Mouse (Mus musculus) limb, embryonic 14.5 days (tissue): ENCODE measurements at regions not wholly inside any gene's neighbourhood (a gene's known extent, or its start where the extent isn't known, plus 50 kb on each side); places are given as distances from the start of the nearest gene placed in this dataset.

Source experiments
- ATAC-seq: fragments of 200-750 bp; cut with Nextera tagmentation; 2 replicates; pipeline ENCODE4 v1.8.0; 2017; ENCODE audit warnings: low read depth, moderate number of reproducible peaks, moderate TSS enrichment; ENCODE audit not compliant: low FRiP score
- DNase-seq: peaks from one replicate; pipeline ENCODE4 v3.0.0-alpha.2; 2015; ENCODE audit warnings: low spot score
- H3K27ac ChIP-seq: fragments of 300-500 bp; sonication (generic); replicated peaks from 2 replicates; pipeline ENCODE4 v1.5.1; 2014; ENCODE audit warnings: low read depth, mild to moderate bottlenecking, low read length, moderate library complexity, mixed read lengths
- H3K27me3 ChIP-seq: fragments of 300-500 bp; sonication (generic); 2 replicates; pipeline ENCODE4 v1.6.1; 2014; ENCODE audit warnings: low read length, mixed read lengths; ENCODE audit not compliant: control insufficient read depth, insufficient read depth
- H3K36me3 ChIP-seq: fragments of 300-500 bp; sonication (generic); 2 replicates; pipeline ENCODE4 v1.6.1; 2014; ENCODE audit warnings: mild to moderate bottlenecking, low read length, moderate library complexity, mixed read lengths; ENCODE audit not compliant: control insufficient read depth, insufficient read depth
- H3K4me1 ChIP-seq: fragments of 300-500 bp; sonication (generic); 2 replicates; pipeline ENCODE4 v1.6.1; 2014; ENCODE audit warnings: antibody characterized with exemption, low read length, mixed read lengths; ENCODE audit not compliant: control insufficient read depth, insufficient read depth
- H3K4me2 ChIP-seq: fragments of 300-500 bp; sonication (generic); replicated peaks from 2 replicates; pipeline ENCODE4 v1.6.1; 2014; ENCODE audit warnings: low read depth, mild to moderate bottlenecking, low read length, moderate library complexity; ENCODE audit not compliant: severe bottlenecking
- H3K4me3 ChIP-seq: fragments of 300-500 bp; sonication (generic); replicated peaks from 2 replicates; pipeline ENCODE4 v1.5.1; 2014; ENCODE audit warnings: low read length
- H3K9ac ChIP-seq: fragments of 300-500 bp; sonication (generic); 2 replicates; pipeline ENCODE4 v1.6.1; 2014; ENCODE audit warnings: mild to moderate bottlenecking, low read depth, low read length, moderate library complexity; ENCODE audit not compliant: severe bottlenecking
- H3K9me3 ChIP-seq: fragments of 300-500 bp; sonication (generic); 2 replicates; pipeline ENCODE4 v1.6.1; 2016; ENCODE audit warnings: low read length; ENCODE audit not compliant: control insufficient read depth
- POLR2A ChIP-seq: fragments of 200-500 bp; IDR thresholded peaks from 2 replicates; pipeline ENCODE4 v1.8.0; 2012; ENCODE audit warnings: inconsistent platforms, mild to moderate bottlenecking, moderate library complexity, borderline replicate concordance; ENCODE audit not compliant: insufficient read depth, insufficient read length; ENCODE audit errors: extremely low read depth
- WGBS: fragments of 180-500 bp; shearing (Covaris S2); extraction: QIAGEN DNeasy Blood & Tissue Kit; methylation state at CpG from one replicate; pipeline ENCODE4 v1.1.7; 2014; 5-methylcytosine and 5-hydroxymethylcytosine counted together

GRCm38 (mm10) chrX:11821880-11822768 is 338.0 kb downstream of the Bcor start:
- ATAC-seq (0 out of 2 replicates have a peak, but pooled peaks have one; percentile 19), DNase-seq (no peak)
- 54% methylated on average over 12 of the region's 16 CpGs for WGBS
- Histone ChIP-seq H3K4me3 (no peak overlapping the region), H3K36me3 (no peaks in the 10 kb centered on the region), H3K9me3 (no peaks in the 10 kb centered on the region), H3K4me2 (no peak overlapping the region), H3K27ac (no peak overlapping the region), H3K4me1 (peaks cover 3% of the 10 kb centered on the region; the same call in 1 of the 2 replicates), H3K9ac (no peak overlapping the region), H3K27me3 (peaks cover 4% of the 10 kb centered on the region; the same call in 1 of the 2 replicates)
- TF ChIP-seq POLR2A, result no peak

GRCm38 (mm10) chrX:11825948-11826347 is 334.2 kb downstream of the Bcor start:
- DNase-seq, result no peak
- no peaks in the 10 kb centered on the region for H3K9me3 ChIP-seq
- no peak overlapping the region for H3K4me2 ChIP-seq
- no peak overlapping the region for H3K27ac ChIP-seq
- peaks cover 4% of the 10 kb centered on the region; the same call in 1 of the 2 replicates for H3K27me3 ChIP-seq
- H3K36me3 ChIP-seq, result no peaks in the 10 kb centered on the region
- TF ChIP-seq POLR2A, result no peak
- H3K4me1 ChIP-seq, result peaks cover 3% of the 10 kb centered on the region; the same call in 1 of the 2 replicates
- 67% methylated on average over 1 of the region's 1 CpGs for WGBS
- no peak for ATAC-seq
- H3K9ac ChIP-seq, result no peak overlapping the region
- H3K4me3 ChIP-seq, result no peak overlapping the region

- DNase-seq (no peak), ATAC-seq (no peak)
- Histone ChIP-seq H3K36me3 (no peaks in the 10 kb centered on the region), H3K9me3 (no peaks in the 10 kb centered on the region), H3K27me3 (peaks cover 4% of the 10 kb centered on the region; the same call in 1 of the 2 replicates), H3K4me2 (peak overlapping the region; percentile 7; the same call in 1 of the 2 replicates), H3K4me3 (no peak overlapping the region), H3K9ac (no peak overlapping the region), H3K4me1 (peaks cover 3% of the 10 kb centered on the region; the same call in 1 of the 2 replicates), H3K27ac (no peak overlapping the region)
- TF ChIP-seq POLR2A, result no peak
- WGBS, result 20% methylated on average over 20 of the region's 20 CpGs
Observed at GRCm38 (mm10) chrX:11826737-11827408, 333.3 kb downstream of the Bcor start.

GRCm38 (mm10) chrX:11829411-11830002 is 330.6 kb downstream of the Bcor start:
- TF ChIP-seq POLR2A, result no peak
- ATAC-seq, result no peak

GRCm38 (mm10) chrX:11837566-11837965 is 322.6 kb downstream of the Bcor start:
- H3K27ac ChIP-seq, result no peak overlapping the region
- no peak overlapping the region for H3K4me2 ChIP-seq
- ATAC-seq (no peak), DNase-seq (no peak)
- no peak overlapping the region for H3K4me3 ChIP-seq
- no peak for TF ChIP-seq POLR2A
- no peak overlapping the region for H3K9ac ChIP-seq
- 45% methylated on average over 5 of the region's 5 CpGs for WGBS
- no peaks in the 10 kb centered on the region for H3K4me1 ChIP-seq
- no peaks in the 10 kb centered on the region for H3K36me3 ChIP-seq
- H3K9me3 ChIP-seq, result no peaks in the 10 kb centered on the region
- no peaks in the 10 kb centered on the region for H3K27me3 ChIP-seq

More at GRCm38 (mm10) chrX:11829411-11830002, 330.6 kb downstream of the Bcor start:
- no peak for DNase-seq
- Histone ChIP-seq H3K27ac (no peak overlapping the region), H3K27me3 (no peaks in the 10 kb centered on the region), H3K9me3 (no peaks in the 10 kb centered on the region), H3K4me1 (no peaks in the 10 kb centered on the region), H3K9ac (no peak overlapping the region), H3K4me3 (no peak overlapping the region), H3K4me2 (no peak overlapping the region), H3K36me3 (no peaks in the 10 kb centered on the region)
- 67% methylated on average over 12 of the region's 12 CpGs for WGBS
